Mouse (Mus musculus) C2C12 (cell line): ENCODE results near the gene Slc27a3. TPM values are rescaled to one million over a fixed set of nuclear protein-coding genes. Genes with fewer than 3 reads are reported as not detected.

Experiments used
- H3K27me3 ChIP-seq: one replicate; pipeline ENCODE4 v1.6.1; 2011; ENCODE audit not compliant: control insufficient read depth, insufficient read depth, insufficient read length
- H3K36me3 ChIP-seq: one replicate; pipeline ENCODE4 v1.6.1; 2011; ENCODE audit not compliant: control insufficient read depth, insufficient read depth
- H3K4me3 ChIP-seq: one replicate; pipeline ENCODE4 v1.5.1; 2011; ENCODE audit warnings: mild to moderate bottlenecking, control low read depth; ENCODE audit not compliant: poor library complexity, insufficient read depth, severe bottlenecking
- H3K79me2 ChIP-seq: one replicate; pipeline ENCODE4 v1.6.1; 2011; ENCODE audit not compliant: control insufficient read depth, insufficient read depth
- H3K79me3 ChIP-seq: one replicate; pipeline ENCODE4 v1.6.1; 2011; ENCODE audit warnings: low read depth, control low read depth
- H3ac ChIP-seq: one replicate; pipeline ENCODE3; 2011; ENCODE audit warnings: low read depth; ENCODE audit not compliant: control insufficient read depth, insufficient read length
- CEBPB ChIP-seq: IDR thresholded peaks from one replicate; pipeline ENCODE4 v1.6.1; 2011; ENCODE audit warnings: low read depth, mild to moderate bottlenecking, control low read depth, moderate library complexity
- CTCF ChIP-seq: IDR thresholded peaks from one replicate; pipeline ENCODE4 v1.5.1; 2011; ENCODE audit not compliant: control insufficient read depth, insufficient read depth, insufficient read length
- FOSL1 ChIP-seq: IDR thresholded peaks from one replicate; pipeline ENCODE4 v1.8.0; 2011; ENCODE audit warnings: mild to moderate bottlenecking, low read length; ENCODE audit not compliant: poor library complexity, insufficient read depth, severe bottlenecking
- MAX ChIP-seq: IDR thresholded peaks from one replicate; pipeline ENCODE4 v1.6.1; 2011; ENCODE audit warnings: mild to moderate bottlenecking, control low read depth
- MYOD1 ChIP-seq: IDR thresholded peaks from one replicate; pipeline ENCODE4 v1.6.1; 2011; ENCODE audit warnings: low read depth; ENCODE audit not compliant: control insufficient read depth, insufficient read length
- MYOG ChIP-seq: IDR thresholded peaks from one replicate; pipeline ENCODE4 v1.6.1; 2011; ENCODE audit not compliant: control insufficient read depth, insufficient read length; ENCODE audit errors: extremely low read depth
- USF1 ChIP-seq: IDR thresholded peaks from one replicate; pipeline ENCODE4 v1.6.1; 2011; ENCODE audit warnings: low read depth, mild to moderate bottlenecking, control low read depth, moderate library complexity
- polyA plus RNA-seq: library from polyadenylated mRNA; unstranded; fragments of >200 nt; fragmentation: generic; extraction: Trizol; gene quantifications from one replicate; pipeline ENCODE4 v1.2.1, GENCODE M21; 2012; ENCODE audit warnings: missing spikeins

Slc27a3 gene
- polyA plus RNA-seq, 1 experiment: 8.6 TPM

DNA sequence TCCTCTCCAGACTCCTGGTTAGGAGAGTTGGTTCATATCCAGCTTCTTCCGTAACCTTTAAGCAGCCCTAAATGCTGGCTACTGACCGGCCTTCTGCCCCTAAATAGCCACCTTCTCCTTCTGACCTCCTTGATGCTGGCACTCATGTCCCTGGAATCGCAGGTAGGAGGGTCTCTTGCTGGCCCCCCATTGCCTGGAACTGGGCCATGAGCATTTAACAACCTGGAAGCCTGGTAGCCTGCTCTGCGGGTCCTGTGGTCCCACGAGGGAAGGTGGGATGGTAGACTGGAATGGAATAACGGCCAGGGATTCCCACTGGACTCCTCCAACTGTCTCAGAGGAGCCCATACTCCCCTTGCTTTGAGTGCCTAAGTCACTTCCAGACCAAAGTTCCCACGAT, 17.9 kb downstream of the Slc27a3 start:
- no peak overlapping the region for H3ac ChIP-seq
- no peaks in the 10 kb centered on the region for H3K79me2 ChIP-seq
- H3K79me3 ChIP-seq: no peaks in the 10 kb centered on the region
- no peak for TF ChIP-seq FOSL1
- TF ChIP-seq MYOG: no peak
- no peak for TF ChIP-seq CTCF
- TF ChIP-seq CEBPB: no peak
- no peak for TF ChIP-seq MAX
- TF ChIP-seq MYOD1: no peak
- TF ChIP-seq USF1: no peak
- H3K36me3 ChIP-seq: no peaks in the 10 kb centered on the region
- no peaks in the 10 kb centered on the region for H3K27me3 ChIP-seq
- no peak overlapping the region for H3K4me3 ChIP-seq

DNA sequence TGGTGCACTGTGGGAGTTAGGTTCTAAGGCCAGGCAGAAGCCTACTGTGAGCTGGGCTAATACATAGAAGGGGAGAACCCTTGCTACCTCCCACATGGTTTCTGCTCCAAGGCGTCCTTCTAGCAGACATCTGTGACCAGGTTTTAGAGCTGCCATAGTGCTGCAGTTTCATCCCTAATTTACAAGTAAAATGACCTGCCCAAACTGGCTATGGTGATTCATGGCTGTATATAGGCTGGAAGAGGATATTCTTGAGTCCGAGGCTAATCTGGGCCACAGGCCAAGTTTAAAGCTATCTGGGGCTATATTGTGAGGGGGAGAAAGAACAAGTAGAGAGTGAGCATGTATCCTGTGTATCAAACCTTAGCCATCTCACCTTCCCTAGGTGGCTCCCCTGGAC, 20.7 kb downstream of the Slc27a3 start:
- no peak for TF ChIP-seq MYOG
- no peak for TF ChIP-seq MAX
- TF ChIP-seq FOSL1: no peak
- TF ChIP-seq USF1: no peak
- TF ChIP-seq CEBPB: no peak
- no peak for TF ChIP-seq CTCF
- TF ChIP-seq MYOD1: no peak
- H3ac ChIP-seq: no peak overlapping the region
- H3K4me3 ChIP-seq: no peak overlapping the region
- no peaks in the 10 kb centered on the region for H3K27me3 ChIP-seq
- no peaks in the 10 kb centered on the region for H3K36me3 ChIP-seq
- no peaks in the 10 kb centered on the region for H3K79me3 ChIP-seq
- H3K79me2 ChIP-seq: no peaks in the 10 kb centered on the region

DNA sequence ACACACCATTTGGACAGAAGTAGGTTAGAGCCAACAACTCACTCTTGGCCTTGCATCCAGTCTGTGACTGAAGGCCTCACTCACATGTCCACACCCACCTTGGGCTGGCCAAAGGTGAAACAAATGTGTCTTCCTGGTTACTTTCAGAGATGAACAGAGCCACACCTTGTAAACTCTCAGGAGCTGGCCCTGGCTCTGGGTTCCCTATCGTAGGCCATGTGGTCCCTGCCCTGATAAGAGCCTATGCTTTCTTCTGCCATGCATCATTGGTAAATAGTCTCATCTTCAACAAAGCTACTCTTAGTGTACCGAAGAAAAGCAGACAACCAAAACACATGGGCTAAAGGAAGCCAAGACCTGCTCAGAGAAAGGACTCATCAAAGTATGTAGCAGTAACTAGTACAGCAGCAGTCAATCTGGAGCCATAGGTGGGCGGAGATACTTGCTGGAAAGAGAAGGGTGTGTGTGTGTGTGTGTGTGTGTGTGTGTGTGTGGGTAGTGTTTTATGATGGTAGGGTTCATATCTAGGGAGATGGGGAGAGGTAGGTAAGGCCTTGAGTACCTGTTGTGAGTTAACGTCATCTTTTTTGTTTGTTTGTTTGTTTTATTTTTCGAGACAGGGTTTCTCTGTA, 22.6 kb downstream of the Slc27a3 start:
- Histone ChIP-seq H3K79me2 (no peaks in the 10 kb centered on the region), H3K4me3 (no peak overlapping the region), H3K27me3 (no peaks in the 10 kb centered on the region), H3K36me3 (peaks cover 2% of the 10 kb centered on the region), H3ac (no peak overlapping the region), H3K79me3 (no peaks in the 10 kb centered on the region)
- TF ChIP-seq FOSL1 (no peak), MAX (no peak), USF1 (no peak), CTCF (no peak)

DNA sequence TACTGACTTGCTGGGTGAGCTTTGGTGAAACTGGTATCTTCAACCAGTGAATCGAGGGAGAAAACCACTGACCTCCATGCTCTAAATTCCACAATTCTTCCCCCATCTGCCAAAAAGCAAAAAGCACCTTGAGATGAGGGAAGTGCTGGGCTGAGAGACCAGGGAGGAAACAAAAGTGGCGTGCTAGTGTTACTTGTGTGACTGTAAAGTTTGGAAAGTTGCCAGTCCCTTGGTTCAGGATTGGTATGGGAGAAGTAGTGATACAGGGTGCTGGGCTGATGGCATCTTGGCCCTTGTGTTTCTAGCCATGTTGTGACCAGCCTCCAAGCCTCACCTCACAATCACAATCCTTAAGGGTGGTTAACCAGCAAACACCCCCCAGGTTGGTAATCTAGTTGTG, 27.4 kb downstream of the Slc27a3 start:
- H3K36me3 ChIP-seq: peaks cover 29% of the 10 kb centered on the region

DNA sequence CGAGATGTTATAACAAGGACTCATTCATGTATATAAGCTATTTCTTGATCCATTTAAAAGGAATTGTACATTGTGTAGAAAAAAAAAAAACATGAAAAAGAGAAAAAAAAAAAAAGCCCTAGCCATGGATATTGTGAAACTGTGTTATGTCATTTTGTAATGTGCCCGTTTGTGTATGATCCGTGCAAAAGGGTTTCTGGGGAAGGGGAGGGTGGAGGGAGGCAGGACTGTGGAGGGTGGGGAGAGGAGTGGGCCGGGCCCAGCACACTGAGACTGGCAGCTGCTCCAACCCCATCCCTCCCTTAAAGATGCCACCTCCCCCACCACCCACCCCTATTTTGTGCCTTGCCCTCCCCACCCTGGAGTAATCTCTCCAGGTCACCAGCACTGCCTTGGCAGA, 28.3 kb downstream of the Slc27a3 start:
- no peaks in the 10 kb centered on the region for H3K27me3 ChIP-seq
- H3K79me2 ChIP-seq: no peaks in the 10 kb centered on the region
- no peak overlapping the region for H3K4me3 ChIP-seq
- H3ac ChIP-seq: no peak overlapping the region
- H3K36me3 ChIP-seq: peaks cover 37% of the 10 kb centered on the region
- TF ChIP-seq CEBPB (no peak), CTCF (no peak), MAX (no peak), USF1 (no peak)
- H3K79me3 ChIP-seq: no peaks in the 10 kb centered on the region

More for the DNA sequence above, 27.4 kb downstream of the Slc27a3 start:
- TF ChIP-seq CTCF: no peak
- Histone ChIP-seq H3ac (no peak overlapping the region), H3K27me3 (no peaks in the 10 kb centered on the region), H3K79me3 (no peaks in the 10 kb centered on the region), H3K79me2 (no peaks in the 10 kb centered on the region), H3K4me3 (no peak overlapping the region)

DNA sequence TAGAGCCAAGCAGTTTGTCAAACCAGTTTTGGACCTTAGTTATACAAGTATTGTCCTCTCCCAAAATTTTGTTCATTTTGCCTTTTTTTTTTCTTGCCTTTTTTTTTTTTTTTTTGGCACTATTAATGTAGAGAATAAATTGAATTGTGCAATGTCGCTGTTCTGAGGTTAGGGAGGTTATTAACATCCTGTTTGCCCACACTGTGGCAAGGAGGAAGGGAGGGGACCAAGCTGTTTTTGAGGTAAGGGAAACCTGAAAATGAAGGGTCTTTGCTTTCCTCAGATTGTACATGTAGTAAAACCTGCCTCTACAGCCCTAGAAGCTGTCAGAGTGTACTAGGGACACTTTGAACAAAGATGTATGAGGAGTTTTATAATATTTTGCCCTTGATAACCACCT, 30.5 kb downstream of the Slc27a3 start:
- Histone ChIP-seq H3ac (no peak overlapping the region), H3K4me3 (no peak overlapping the region), H3K79me2 (no peaks in the 10 kb centered on the region), H3K27me3 (no peaks in the 10 kb centered on the region), H3K79me3 (no peaks in the 10 kb centered on the region), H3K36me3 (peaks cover 58% of the 10 kb centered on the region)
- TF ChIP-seq MYOD1 (no peak), USF1 (no peak), MAX (no peak), MYOG (no peak), CEBPB (no peak), CTCF (no peak), FOSL1 (no peak)
